Mouse (Mus musculus) cerebellum, postnatal 36 days (tissue): ENCODE data around the gene Tmc8.
"Not testable (repeated sequence)": the region's sequence is repeated elsewhere in the genome, so short reads cannot be mapped to it uniquely, and the experiment has no call there.

ENCODE experiments used
- DNase-seq, 2 experiments: peaks; one replicate each; pipeline ENCODE4 v3.0.0; 2021 to 2022; ENCODE audit warnings: mixed read lengths in 2 of 2

Gene Tmc8

GRCm38 (mm10) chr11:117826164-117826563 lies 44.3 kb downstream of the Tmc8 start:
- no peak for DNase-seq

GRCm38 (mm10) chr11:117826916-117827315 lies 45.0 kb downstream of the Tmc8 start:
- DNase-seq = no peak

- DNase-seq = no peak
Observed at GRCm38 (mm10) chr11:117827386-117827785, 45.5 kb downstream of the Tmc8 start.

DNA sequence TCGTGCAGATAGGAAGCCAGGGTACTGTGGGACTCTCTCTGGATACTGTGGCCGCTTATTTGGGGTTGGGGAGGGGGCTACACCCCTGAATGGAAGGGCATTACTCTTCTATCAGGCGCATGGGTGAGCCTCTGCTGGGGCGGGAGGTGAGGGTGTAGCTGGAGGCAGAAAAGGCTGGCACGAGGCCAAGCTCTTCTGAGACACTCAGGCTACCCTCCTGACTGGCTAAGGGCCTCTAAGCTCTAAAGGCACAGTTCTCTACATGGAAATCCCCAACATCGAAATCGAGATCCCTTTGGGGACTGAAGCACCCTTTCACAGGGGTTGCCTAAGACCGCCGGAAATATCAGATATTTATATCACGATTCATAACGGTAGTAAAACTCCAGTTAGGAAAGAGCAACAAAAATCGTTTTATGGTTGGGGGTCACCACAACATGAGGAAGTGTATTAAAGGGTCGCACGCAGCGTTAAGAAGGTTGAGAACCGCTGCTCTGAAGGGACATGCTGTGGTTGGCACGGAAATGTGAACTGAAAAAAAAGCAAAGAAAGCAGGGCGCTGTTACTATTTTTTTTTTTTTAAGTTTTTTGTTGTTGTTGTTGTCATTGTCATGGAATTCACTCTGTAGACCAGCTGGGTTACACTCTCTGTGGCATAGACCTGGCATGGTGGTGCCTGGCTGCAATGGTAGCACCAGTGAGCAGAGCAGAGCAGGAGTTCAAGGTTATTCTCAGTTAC lies 46.4 kb downstream of the Tmc8 start:
- no peak for DNase-seq

DNA sequence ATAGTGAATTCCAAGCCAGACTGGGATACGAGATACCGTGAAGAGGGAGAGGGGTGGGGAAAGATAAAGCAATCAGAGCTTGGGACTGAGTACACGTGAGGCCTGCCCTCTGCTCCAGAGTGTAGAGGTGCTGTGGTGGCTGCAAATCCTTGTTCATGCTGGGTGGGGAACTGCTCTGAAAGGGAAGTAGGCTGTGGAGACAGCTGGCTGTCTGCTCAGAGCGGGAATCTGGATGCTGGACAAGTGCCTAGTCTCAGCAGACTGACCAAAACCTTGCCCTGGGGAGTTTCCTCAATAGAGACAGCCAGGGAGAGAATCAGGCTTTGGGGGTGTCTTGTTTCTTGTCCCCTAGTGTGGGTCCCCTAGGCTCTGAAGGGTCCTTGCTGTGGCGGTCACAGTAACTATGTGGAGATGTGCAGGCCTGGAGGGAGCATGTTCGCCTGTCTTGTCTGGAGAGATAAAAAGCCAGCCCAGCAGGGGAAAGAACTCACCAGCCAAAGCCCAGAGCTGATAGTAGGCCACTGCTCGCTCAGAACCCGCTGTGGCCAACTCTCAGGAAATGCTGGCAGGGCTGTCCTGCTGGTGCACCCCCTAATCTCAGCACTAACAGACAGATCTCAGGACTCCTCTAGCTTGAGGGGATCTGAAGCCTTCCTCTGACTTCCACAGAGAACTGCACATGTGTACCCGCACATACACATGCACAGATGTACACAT lies 47.2 kb downstream of the Tmc8 start:
- DNase-seq = no peak

DNA sequence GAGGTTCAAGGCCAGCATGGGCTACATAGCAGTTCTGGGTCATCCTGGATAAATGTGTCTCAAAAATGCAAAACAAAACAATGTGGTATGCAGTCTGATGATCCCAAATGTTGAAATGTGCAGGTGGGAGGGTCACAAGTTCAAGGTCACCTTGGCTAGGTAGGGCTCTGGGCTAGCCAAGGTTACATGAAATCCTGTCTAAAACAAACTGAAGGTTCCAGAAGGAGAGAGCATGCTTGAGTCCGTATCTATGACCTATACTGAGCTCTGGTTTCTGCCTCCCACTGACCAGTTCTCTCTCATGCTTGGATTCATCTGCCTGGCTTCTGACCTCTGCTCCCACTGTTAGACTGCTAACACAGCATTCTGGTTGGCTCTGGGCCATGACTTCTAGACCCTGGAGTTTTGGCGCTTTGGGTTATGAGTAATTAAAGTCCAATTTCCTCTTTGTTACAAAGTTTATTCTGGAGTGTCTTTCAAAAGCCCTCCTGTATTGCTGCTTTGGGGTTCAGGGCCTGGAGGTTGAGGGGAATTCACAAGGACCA lies 47.9 kb downstream of the Tmc8 start:
- DNase-seq = no peak

DNA sequence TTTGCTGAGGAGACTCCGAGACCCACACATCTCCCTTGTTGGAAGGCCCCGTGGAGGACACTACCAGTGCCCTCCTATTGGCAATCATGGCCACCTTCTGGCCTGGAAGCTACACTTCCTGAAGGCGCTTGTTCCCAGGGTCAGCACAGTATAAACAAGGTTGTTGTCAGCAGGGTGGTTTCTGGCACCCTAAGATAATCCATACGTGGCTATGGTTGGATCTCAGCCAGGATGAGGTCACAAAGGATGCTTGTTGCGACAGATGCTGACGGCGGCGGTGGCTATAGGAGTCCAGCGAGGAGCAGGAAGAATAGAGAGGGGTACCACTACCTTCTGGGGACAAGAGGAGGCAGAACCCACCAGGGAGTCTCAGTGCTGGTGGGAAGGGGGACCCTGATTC lies 48.5 kb downstream of the Tmc8 start:
- no peak for DNase-seq

GRCm38 (mm10) chr11:117832086-117832969 lies 50.5 kb downstream of the Tmc8 start:
- DNase-seq = peak; percentile 40 to 61

GRCm38 (mm10) chr11:117833509-117833908 lies 51.6 kb downstream of the Tmc8 start:
- DNase-seq = not testable (repeated sequence)

DNA sequence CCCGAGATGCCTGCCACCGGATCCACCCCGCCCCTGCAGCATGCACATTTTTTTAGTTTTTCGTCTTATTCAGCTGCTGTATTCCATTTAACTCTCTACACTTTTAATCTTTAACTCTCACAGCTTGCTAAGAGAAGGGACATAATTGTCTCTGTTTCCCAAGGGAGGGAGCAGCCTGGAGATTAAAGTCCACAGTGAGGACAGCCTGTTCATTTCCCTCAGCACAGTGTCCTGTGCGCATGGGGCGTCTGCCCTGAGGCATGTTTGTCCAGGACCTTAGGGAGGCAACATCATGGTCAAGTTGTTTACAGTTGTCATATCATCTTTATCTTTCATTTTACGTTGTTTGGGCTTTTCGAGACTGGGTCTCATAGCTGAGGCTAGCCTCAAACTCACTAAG lies 52.2 kb downstream of the Tmc8 start:
- DNase-seq = no peak

GRCm38 (mm10) chr11:117836306-117836705 lies 54.4 kb downstream of the Tmc8 start:
- DNase-seq = no peak

DNA sequence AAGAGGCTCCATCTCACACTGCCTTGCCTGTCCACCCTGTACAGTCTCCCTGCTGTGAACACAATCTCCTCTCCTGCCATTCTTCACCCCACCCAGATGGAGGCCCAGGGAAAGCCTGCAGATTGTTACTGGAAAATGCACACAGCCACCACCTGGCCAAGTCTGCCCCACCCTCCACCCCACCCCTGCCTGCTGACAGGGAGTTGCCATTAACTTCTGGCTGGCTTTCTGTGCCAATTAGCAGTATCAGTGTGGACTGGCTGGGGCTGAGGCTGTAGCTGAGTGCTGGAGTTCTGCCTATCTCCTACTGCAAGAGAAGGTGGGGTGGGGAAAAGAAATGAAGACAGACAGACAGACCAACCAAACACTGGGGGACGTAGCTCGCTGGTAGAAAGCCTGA lies 56.7 kb downstream of the Tmc8 start:
- DNase-seq = no peak

DNA sequence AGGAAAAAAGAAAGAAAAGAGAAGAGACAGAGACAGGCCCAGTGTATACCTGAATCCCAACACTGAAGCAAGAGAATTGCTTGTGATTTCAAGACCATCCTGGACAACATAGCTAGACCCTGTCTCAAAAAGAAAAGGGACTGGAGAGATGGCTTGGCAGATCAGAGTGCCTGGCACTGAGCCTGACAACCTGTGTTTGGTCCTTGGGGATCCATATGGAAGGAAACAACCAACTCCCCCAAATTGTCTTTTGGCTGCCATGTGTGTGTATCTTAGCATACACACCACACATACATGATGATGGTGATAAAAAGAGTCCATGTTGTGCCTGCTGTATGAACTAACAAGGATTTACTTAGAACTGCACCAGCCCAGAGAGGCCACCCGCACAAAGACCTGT lies 57.1 kb downstream of the Tmc8 start:
- no peak for DNase-seq

GRCm38 (mm10) chr11:117840910-117841309 lies 59.0 kb downstream of the Tmc8 start:
- DNase-seq = no peak
